In genomic region chr12:28607546-28608305, GRCm38 (mm10) we compare ENCODE assay signal across 10 mouse cellular contexts. TPM values are rescaled to one million over a fixed set of nuclear protein-coding genes. Genes with fewer than 3 reads are reported as not detected.
A peak's percentile ranks its signal among the peaks of the same experiment; 100 is the strongest.
DNase-seq lines count a peak whose midpoint lies in the region; ATAC-seq lines count a peak whose summit lies in the region.
"Had no signal": no experiment of that assay in that cellular context is flagged by ENCODE, and none has a peak within 500 bp of the region (broad histone marks: within the 10 kb centered on the region; RNA-seq: fewer than 3 reads in every experiment).

No protein-coding gene starts in this region.

- H3K9ac ChIP-seq in midbrain, embryonic 13.5 days (replicated peaks), result peak overlapping the region; percentile 44
- H3K9ac ChIP-seq in midbrain, embryonic 11.5 days (ENCODE audit: low read length), result no peak overlapping the region
- peak overlapping the region; percentile 57 for H3K9ac ChIP-seq in forebrain, embryonic 14.5 days (ENCODE audit: low read length)

- H3K27me3 ChIP-seq in midbrain, embryonic 13.5 days, result no peaks in the 10 kb centered on the region
- H3K27me3 ChIP-seq in midbrain, embryonic 11.5 days (ENCODE audit: control insufficient read depth, insufficient read depth, low read length), result no peaks in the 10 kb centered on the region
- no peaks in the 10 kb centered on the region for H3K27me3 ChIP-seq in forebrain, embryonic 14.5 days (replicated peaks; ENCODE audit: control insufficient read depth, insufficient read depth, low read length)

- no peak for DNase-seq in midbrain, embryonic 11.5 days (ENCODE audit: low spot score, missing footprints)
- peak; percentile 71 for DNase-seq in forebrain, embryonic 14.5 days (ENCODE audit: low spot score)
- peak; percentile 38 to 51 for DNase-seq in layer of hippocampus, postnatal 25 days (ENCODE audit: extremely low spot score in 1 of 2, low spot score in 1 of 2)
- DNase-seq in telencephalon, adult 2 months (ENCODE audit: low read depth, low spot score), result peak; percentile 74
- DNase-seq in thymus, postnatal 25 days, result no peak
- no peak for DNase-seq in MN1 (ENCODE audit: low spot score)
- DNase-seq in kidney, postnatal 14 days, result no peak
- DNase-seq: heart, adult 11 months had no signal

- no peaks in the 10 kb centered on the region for H3K36me3 ChIP-seq in midbrain, embryonic 13.5 days
- H3K36me3 ChIP-seq in midbrain, embryonic 11.5 days (ENCODE audit: control insufficient read depth, insufficient read depth, low read length), result no peaks in the 10 kb centered on the region
- H3K36me3 ChIP-seq in forebrain, embryonic 14.5 days (ENCODE audit: control insufficient read depth, insufficient read depth, low read length), result no peaks in the 10 kb centered on the region

- peaks cover 21% of the 10 kb centered on the region for H3K4me1 ChIP-seq in midbrain, embryonic 13.5 days (replicated peaks)
- H3K4me1 ChIP-seq in midbrain, embryonic 11.5 days (ENCODE audit: control insufficient read depth, insufficient read depth, low read length), result no peaks in the 10 kb centered on the region
- H3K4me1 ChIP-seq in forebrain, embryonic 14.5 days (ENCODE audit: control insufficient read depth, insufficient read depth, low read length), result peaks cover 14% of the 10 kb centered on the region

- H3K4me3 ChIP-seq in midbrain, embryonic 13.5 days (replicated peaks), result 0 out of 2 replicates have a peak overlapping the region, but pooled peaks have one; percentile 4
- no peak overlapping the region for H3K4me3 ChIP-seq in midbrain, embryonic 11.5 days (ENCODE audit: low read depth, low read length)
- H3K4me3 ChIP-seq in forebrain, embryonic 14.5 days (ENCODE audit: low read depth, low read length), result peak overlapping the region; percentile 6; the same call in 1 of the 2 replicates

- peak overlapping the region; percentile 85 for H3K27ac ChIP-seq in midbrain, embryonic 13.5 days
- H3K27ac ChIP-seq in midbrain, embryonic 11.5 days (ENCODE audit: low read depth, low read length), result no peak overlapping the region
- peak overlapping the region; percentile 83 for H3K27ac ChIP-seq in forebrain, embryonic 14.5 days (ENCODE audit: low read depth, low read length)
- H3K27ac ChIP-seq: macrophage had no signal

- peak overlapping the region; percentile 43 for H3K4me2 ChIP-seq in midbrain, embryonic 13.5 days (replicated peaks)
- H3K4me2 ChIP-seq in midbrain, embryonic 11.5 days, result no peak overlapping the region
- H3K4me2 ChIP-seq in forebrain, embryonic 14.5 days (ENCODE audit: low read length), result peak overlapping the region; percentile 45

- ATAC-seq in midbrain, embryonic 13.5 days, result peak; percentile 85
- no peak for ATAC-seq in midbrain, embryonic 11.5 days (ENCODE audit: low FRiP score)
- peak; percentile 88 for ATAC-seq in forebrain, embryonic 14.5 days

- 35% methylated on average over 17 of the region's 17 CpGs for WGBS in midbrain, embryonic 13.5 days
- WGBS in midbrain, embryonic 11.5 days, result 66% methylated on average over 17 of the region's 17 CpGs
- 36% methylated on average over 17 of the region's 17 CpGs for WGBS in forebrain, embryonic 14.5 days

- no peaks in the 10 kb centered on the region for H3K9me3 ChIP-seq in midbrain, embryonic 13.5 days
- no peaks in the 10 kb centered on the region for H3K9me3 ChIP-seq in midbrain, embryonic 11.5 days (ENCODE audit: control insufficient read depth, low read length)
- no peaks in the 10 kb centered on the region for H3K9me3 ChIP-seq in forebrain, embryonic 14.5 days (replicated peaks; ENCODE audit: control insufficient read depth, low read length)

RNA-seq across cellular contexts. Expression of gene Colec11, which starts 15.5 kb away (rescaled TPM):
- polyA plus RNA-seq in midbrain, embryonic 13.5 days (2015; fragmentation: Nextera tagmentation; extraction: Ambion mirVana), result 0.75 and 1.2 TPM in 2 replicates
- polyA plus RNA-seq in midbrain, embryonic 11.5 days (2014; fragmentation: Nextera tagmentation; extraction: Ambion mirVana), result 0.11 and 0.22 TPM in 2 replicates
- 0.33 and 0.56 TPM in 2 replicates for polyA plus RNA-seq in forebrain, embryonic 14.5 days (2014; fragmentation: Nextera tagmentation; extraction: Ambion mirVana)
- total RNA-seq in layer of hippocampus, postnatal 25 days (2021), result under 1 TPM; 0.42 to 0.69 TPM
- polyA plus RNA-seq: macrophage had no signal

RNA-seq across cellular contexts. Expression of gene Allc, which starts 25.4 kb away (rescaled TPM):
- 0.13 TPM in 1 of 2 replicates, not detected in the other for polyA plus RNA-seq in midbrain, embryonic 13.5 days (2015; fragmentation: Nextera tagmentation; extraction: Ambion mirVana)
- not detected in 2 replicates for polyA plus RNA-seq in midbrain, embryonic 11.5 days (2014; fragmentation: Nextera tagmentation; extraction: Ambion mirVana)
- polyA plus RNA-seq in forebrain, embryonic 14.5 days (2014; fragmentation: Nextera tagmentation; extraction: Ambion mirVana), result not detected in 2 replicates
- total RNA-seq in layer of hippocampus, postnatal 25 days (2021), result under 1 TPM; 0.44 to 0.45 TPM
- polyA plus RNA-seq: macrophage had no signal

RNA-seq across cellular contexts. Expression of gene Rps7, which starts 28.0 kb away (rescaled TPM):
- 507 and 547 TPM in 2 replicates for polyA plus RNA-seq in midbrain, embryonic 13.5 days (2015; fragmentation: Nextera tagmentation; extraction: Ambion mirVana)
- polyA plus RNA-seq in midbrain, embryonic 11.5 days (2014; fragmentation: Nextera tagmentation; extraction: Ambion mirVana), result 750 and 791 TPM in 2 replicates
- polyA plus RNA-seq in forebrain, embryonic 14.5 days (2014; fragmentation: Nextera tagmentation; extraction: Ambion mirVana), result 690 and 790 TPM in 2 replicates
- total RNA-seq in layer of hippocampus, postnatal 25 days (2021), result 100 to 1,000 TPM; 257 to 314 TPM

RNA-seq across cellular contexts. Expression of gene Rnaseh1, which starts 41.7 kb away (rescaled TPM):
- polyA plus RNA-seq in midbrain, embryonic 13.5 days (2015; fragmentation: Nextera tagmentation; extraction: Ambion mirVana), result 24.9 and 28.7 TPM in 2 replicates
- polyA plus RNA-seq in midbrain, embryonic 11.5 days (2014; fragmentation: Nextera tagmentation; extraction: Ambion mirVana), result 27.1 and 28.8 TPM in 2 replicates
- polyA plus RNA-seq in forebrain, embryonic 14.5 days (2014; fragmentation: Nextera tagmentation; extraction: Ambion mirVana), result 24.8 and 26.1 TPM in 2 replicates
- total RNA-seq in layer of hippocampus, postnatal 25 days (2021), result 10 to 100 TPM; 12.0 to 16.9 TPM

RNA-seq across cellular contexts. Expression of gene Dcdc2c, which starts 55.5 kb away (rescaled TPM):
- polyA plus RNA-seq in midbrain, embryonic 13.5 days (2015; fragmentation: Nextera tagmentation; extraction: Ambion mirVana), result not detected in 2 replicates
- polyA plus RNA-seq in midbrain, embryonic 11.5 days (2014; fragmentation: Nextera tagmentation; extraction: Ambion mirVana), result 0.10 and 0.18 TPM in 2 replicates
- not detected in 2 replicates for polyA plus RNA-seq in forebrain, embryonic 14.5 days (2014; fragmentation: Nextera tagmentation; extraction: Ambion mirVana)
- total RNA-seq in layer of hippocampus, postnatal 25 days (2021), result under 1 TPM; 0.25 to 0.52 TPM
- polyA plus RNA-seq: macrophage had no signal

Comparison
In these comparisons a context has a peak if more than half of its experiments do, and no peak if none do; other contexts are left out.
1. DNase-seq: peak in forebrain, embryonic 14.5 days (single experiment), layer of hippocampus, postnatal 25 days (2 of 2) and telencephalon, adult 2 months (single experiment); none in midbrain, embryonic 11.5 days (single experiment), thymus, postnatal 25 days (single experiment), MN1 (single experiment) and kidney, postnatal 14 days (single experiment).